Mouse (Mus musculus) kidney, adult 18-20 months (tissue): ENCODE measurements around the gene Immp2l.

Experiments
- DNase-seq: peaks from one replicate; pipeline ENCODE4 v3.0.0; 2021

Immp2l gene

DNA sequence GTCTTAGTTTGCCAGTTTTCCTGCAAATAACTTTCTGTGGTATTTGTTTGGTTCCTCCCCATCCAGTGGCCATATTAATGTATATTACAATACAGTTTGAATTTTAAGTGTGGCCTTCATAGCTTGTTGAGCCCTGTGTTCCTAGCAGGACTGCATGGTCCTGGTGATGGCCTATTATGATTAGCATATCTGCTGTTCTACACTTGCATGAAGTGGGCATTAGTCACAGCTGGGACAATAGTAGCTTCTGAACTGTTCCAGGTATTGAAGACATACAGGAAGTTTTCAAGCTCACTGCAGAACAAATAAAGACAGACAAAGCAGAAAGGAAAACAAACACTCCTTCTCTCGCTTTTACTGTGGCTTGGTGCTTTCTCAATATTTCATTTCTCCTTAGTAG is 855.5 kb downstream of the Immp2l start:
- DNase-seq = no peak

GRCm38 (mm10) chr12:41880833-41881232 is 856.9 kb downstream of the Immp2l start:
- no peak for DNase-seq

DNA sequence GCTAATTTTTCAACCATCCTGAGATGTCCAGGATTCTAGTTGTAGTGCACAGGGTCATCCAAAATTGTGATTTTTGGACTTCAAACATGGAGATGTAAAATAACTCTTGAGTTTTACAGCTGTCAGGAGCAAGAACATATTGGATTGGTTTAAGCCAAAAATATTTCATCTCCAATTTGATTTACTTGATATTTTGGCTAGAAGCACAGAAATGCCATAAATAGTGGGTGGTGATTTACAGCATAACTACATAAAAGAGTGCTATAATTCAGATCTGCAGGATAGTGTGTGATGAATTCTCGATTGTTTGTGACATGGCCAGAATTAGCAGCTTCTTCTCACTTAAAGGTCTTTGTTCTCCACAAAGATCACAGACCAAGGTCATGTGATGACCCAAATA is 884.1 kb downstream of the Immp2l start:
- no peak for DNase-seq

GRCm38 (mm10) chr12:41911626-41912025 is 887.7 kb downstream of the Immp2l start:
- no peak for DNase-seq

- no peak for DNase-seq
Measured at GRCm38 (mm10) chr12:41937751-41938150, 913.9 kb downstream of the Immp2l start.

DNA sequence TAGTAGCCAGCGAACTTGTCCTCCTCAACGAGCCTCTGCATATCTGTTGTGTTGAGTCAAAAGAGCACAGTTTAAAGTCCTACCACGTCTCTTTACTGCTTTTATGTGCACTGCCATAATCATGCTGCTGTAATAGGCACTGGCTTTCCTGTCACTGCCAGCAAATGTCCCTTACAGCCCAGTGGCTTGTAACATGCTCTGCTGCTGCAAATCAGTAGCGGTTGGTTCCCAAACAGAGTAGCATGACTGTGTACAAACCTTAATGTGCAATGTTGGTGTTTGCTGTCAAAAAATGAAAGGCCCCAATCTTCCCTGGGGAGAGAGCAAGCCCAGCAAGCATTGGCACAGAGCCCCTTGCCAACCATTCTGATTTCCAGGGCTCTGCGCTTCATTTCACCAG is 918.0 kb downstream of the Immp2l start:
- no peak for DNase-seq

DNA sequence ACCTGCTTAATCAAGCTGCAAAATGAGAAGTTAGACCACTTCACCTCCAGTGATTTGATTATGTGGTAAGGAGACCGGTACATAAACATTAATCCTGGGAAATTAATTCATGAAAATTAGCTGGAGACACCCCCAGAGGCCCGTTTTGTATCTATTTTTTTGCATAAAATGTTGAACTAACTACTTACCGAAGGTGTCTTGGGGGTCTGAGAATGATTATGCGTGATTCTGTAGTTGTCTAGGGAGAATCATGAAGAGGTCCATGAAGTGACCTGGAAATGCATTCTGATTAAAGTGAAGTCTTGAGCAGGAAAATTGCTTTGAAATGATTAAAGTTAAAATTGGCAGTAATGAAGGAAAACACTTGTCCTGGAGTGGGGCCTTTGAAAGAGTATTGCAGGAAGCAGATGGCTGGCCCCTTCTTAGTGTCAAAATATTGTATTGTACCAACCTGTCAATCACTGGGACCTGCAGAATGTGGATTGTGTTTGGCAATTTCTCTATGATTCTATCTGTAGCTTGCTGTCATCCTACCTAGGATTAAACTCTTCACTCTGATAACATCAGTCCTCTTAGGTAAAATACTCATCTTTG is 920.3 kb downstream of the Immp2l start:
- no peak for DNase-seq

DNA sequence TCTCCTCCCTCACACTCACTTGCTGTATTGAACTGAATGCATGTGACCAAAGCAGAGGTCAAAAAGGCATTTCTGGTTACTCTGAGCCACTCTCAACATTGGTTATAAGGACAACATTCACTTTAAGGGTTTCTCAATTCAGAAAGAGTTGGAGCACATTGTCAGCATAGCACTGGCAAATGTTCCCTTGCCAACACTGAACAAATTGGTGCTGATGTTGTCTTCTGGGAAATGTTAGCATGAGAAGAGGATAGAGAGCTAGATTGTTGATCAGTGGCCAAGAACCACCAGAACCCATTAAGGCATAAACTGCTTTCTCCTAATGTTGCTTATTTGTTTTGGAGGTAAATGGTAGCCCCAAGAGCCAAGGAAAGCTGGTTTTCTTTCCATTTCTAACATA is 922.6 kb downstream of the Immp2l start:
- no peak for DNase-seq

DNA sequence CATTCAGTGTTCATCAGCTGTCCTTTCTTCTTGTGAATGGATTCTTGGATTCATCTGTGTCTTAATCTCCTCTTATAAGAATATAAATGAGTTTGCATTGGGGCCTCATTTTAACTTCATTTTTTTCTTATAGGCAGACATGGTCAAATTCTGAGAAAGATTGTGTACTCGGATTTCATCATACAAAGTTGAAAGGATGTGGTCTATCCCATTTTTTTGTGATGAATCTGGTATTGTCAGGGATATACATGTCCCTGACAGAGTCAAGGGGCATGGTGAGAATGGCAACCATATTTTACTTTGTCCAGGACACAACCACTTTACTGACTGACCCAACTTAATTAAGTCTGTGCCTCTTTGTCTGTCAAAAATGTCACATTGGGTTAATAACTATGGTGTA is 925.5 kb downstream of the Immp2l start:
- no peak for DNase-seq

DNA sequence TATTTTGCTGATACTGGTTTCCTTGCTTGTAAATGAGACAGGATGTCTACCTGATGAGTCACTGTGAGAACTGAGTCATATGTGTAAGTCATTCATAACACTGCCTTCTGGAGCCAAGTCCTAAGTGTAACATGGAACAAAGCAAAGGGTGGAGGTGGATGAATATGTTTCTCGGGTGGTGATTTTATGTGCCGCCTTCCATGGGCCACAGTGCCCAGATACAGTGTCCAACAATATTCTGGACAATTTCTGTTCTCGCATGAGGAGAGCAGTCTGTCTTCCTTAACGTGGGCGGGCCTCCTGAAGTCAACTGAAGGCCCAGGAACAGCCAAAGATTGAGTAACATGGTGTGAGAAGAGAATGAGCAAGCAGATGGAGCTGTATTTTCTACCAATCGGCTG is 926.0 kb downstream of the Immp2l start:
- DNase-seq = no peak

GRCm38 (mm10) chr12:41950726-41951125 is 926.8 kb downstream of the Immp2l start:
- no peak for DNase-seq

- no peak for DNase-seq
Measured at GRCm38 (mm10) chr12:41961038-41961437, 937.1 kb downstream of the Immp2l start.

- no peak for DNase-seq
Measured at GRCm38 (mm10) chr12:41991408-41991807, 967.5 kb downstream of the Immp2l start.
